Mouse (Mus musculus) heart, embryonic 15.5 days (tissue): Measurements from ENCODE around the gene Myo9a. TPM values are rescaled to one million over a fixed set of nuclear protein-coding genes. Genes with fewer than 3 reads are reported as not detected.
"Not testable (repeated sequence)": the region's sequence is repeated elsewhere in the genome, so short reads cannot be mapped to it uniquely, and the experiment has no call there.

Experiments used
- ATAC-seq: fragments of 200-750 bp; cut with Nextera tagmentation; replicated peaks from 2 replicates; pipeline ENCODE4 v1.8.0; 2017; ENCODE audit warnings: low read depth, moderate TSS enrichment; ENCODE audit not compliant: insufficient number of reproducible peaks, insufficient read depth, low FRiP score
- H3K27ac ChIP-seq: fragments of 300-500 bp; sonication (generic); 2 replicates; pipeline ENCODE4 v1.5.1; 2015; ENCODE audit warnings: mild to moderate bottlenecking, inconsistent platforms
- H3K27me3 ChIP-seq: fragments of 300-500 bp; sonication (generic); 2 replicates; pipeline ENCODE4 v1.6.1; 2015; ENCODE audit warnings: inconsistent platforms
- H3K36me3 ChIP-seq: fragments of 300-500 bp; sonication (generic); 2 replicates; pipeline ENCODE4 v1.6.1; 2015; ENCODE audit warnings: mild to moderate bottlenecking, inconsistent platforms
- H3K4me1 ChIP-seq: fragments of 300-500 bp; sonication (generic); replicated peaks from 2 replicates; pipeline ENCODE4 v1.6.1; 2015; ENCODE audit warnings: inconsistent platforms
- H3K4me2 ChIP-seq: fragments of 300-500 bp; sonication (generic); 2 replicates; pipeline ENCODE4 v1.6.1; 2015; ENCODE audit warnings: inconsistent platforms, mild to moderate bottlenecking, moderate library complexity
- H3K4me3 ChIP-seq: fragments of 300-500 bp; sonication (generic); 2 replicates; pipeline ENCODE4 v1.5.1; 2015; ENCODE audit warnings: mild to moderate bottlenecking, inconsistent platforms
- H3K9ac ChIP-seq: fragments of 300-500 bp; sonication (generic); 2 replicates; pipeline ENCODE4 v1.6.1; 2015; ENCODE audit warnings: mild to moderate bottlenecking, inconsistent platforms
- H3K9me3 ChIP-seq: fragments of 300-500 bp; sonication (generic); replicated peaks from 2 replicates; pipeline ENCODE4 v1.6.1; 2016; ENCODE audit warnings: inconsistent platforms
- WGBS: fragments of 180-500 bp; shearing (Covaris S2); methylation state at CpG from one replicate; pipeline ENCODE4 v1.1.7; 2015; ENCODE audit warnings: mixed read lengths; 5-methylcytosine and 5-hydroxymethylcytosine counted together
- polyA plus RNA-seq: library from polyadenylated mRNA; unstranded; fragments of >200 nt; fragmentation: Nextera tagmentation; extraction: Ambion mirVana; gene quantifications from 2 replicates; pipeline ENCODE4 v1.2.1, GENCODE M21; 2015

Myo9a gene
- polyA plus RNA-seq, 1 experiment from 2014 or later: 7.7 TPM

GRCm38 (mm10) chr9:59951001-59951750 lies 200.5 kb downstream of the Myo9a start:
- no peak for ATAC-seq
- no peaks in the 10 kb centered on the region for H3K27me3 ChIP-seq
- H3K4me2 ChIP-seq: no peak overlapping the region
- H3K27ac ChIP-seq: no peak overlapping the region
- H3K4me1 ChIP-seq: peaks cover 16% of the 10 kb centered on the region
- no peaks in the 10 kb centered on the region for H3K9me3 ChIP-seq
- H3K9ac ChIP-seq: no peak overlapping the region
- whole genome bisulfite sequencing: 85% methylated on average over 9 of the region's 9 CpGs
- no peaks in the 10 kb centered on the region for H3K36me3 ChIP-seq
- H3K4me3 ChIP-seq: no peak overlapping the region

GRCm38 (mm10) chr9:59951943-59952342 lies 201.2 kb downstream of the Myo9a start:
- no peak overlapping the region for H3K9ac ChIP-seq
- H3K4me1 ChIP-seq: peaks cover 19% of the 10 kb centered on the region
- no peak overlapping the region for H3K27ac ChIP-seq
- H3K4me3 ChIP-seq: no peak overlapping the region
- 71% methylated on average over 4 of the region's 4 CpGs for WGBS
- no peaks in the 10 kb centered on the region for H3K36me3 ChIP-seq
- H3K9me3 ChIP-seq: no peaks in the 10 kb centered on the region
- ATAC-seq: no peak
- H3K27me3 ChIP-seq: no peaks in the 10 kb centered on the region
- no peak overlapping the region for H3K4me2 ChIP-seq

DNA sequence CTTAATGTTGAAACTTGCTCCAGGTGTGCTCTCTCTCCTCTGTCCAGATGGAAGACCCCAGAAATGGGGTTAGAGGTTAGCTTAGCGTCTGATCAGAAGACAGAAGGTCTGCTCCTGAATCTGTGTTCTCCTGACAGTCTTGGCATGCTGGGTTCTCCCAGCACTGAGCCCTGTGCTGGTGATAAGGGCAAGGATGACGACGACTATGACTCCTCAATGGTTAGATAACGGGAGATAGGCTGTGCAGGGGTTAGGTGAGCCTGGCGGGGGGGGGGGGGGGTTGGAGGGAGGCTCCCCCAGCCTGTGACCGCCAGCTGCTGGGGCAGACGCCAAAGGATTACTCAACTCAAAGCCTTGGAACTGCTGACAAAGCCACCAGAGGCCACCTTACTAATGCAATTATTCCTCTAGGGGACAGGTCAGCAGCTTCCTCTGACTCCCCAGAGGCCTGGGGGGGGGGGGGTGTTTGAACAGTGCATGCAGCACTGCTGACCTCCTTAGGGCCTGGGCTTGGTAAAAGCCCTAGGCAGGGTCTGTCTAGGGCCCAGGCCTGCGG lies 201.9 kb downstream of the Myo9a start:
- no peaks in the 10 kb centered on the region for H3K36me3 ChIP-seq
- no peak overlapping the region for H3K27ac ChIP-seq
- no peak overlapping the region for H3K4me2 ChIP-seq
- no peak for ATAC-seq
- WGBS: 38% methylated on average over 8 of the region's 8 CpGs
- H3K4me3 ChIP-seq: no peak overlapping the region
- no peak overlapping the region for H3K9ac ChIP-seq
- no peaks in the 10 kb centered on the region for H3K9me3 ChIP-seq
- peaks cover 19% of the 10 kb centered on the region for H3K4me1 ChIP-seq
- H3K27me3 ChIP-seq: no peaks in the 10 kb centered on the region

GRCm38 (mm10) chr9:59953556-59953955 lies 202.9 kb downstream of the Myo9a start:
- no peak overlapping the region for H3K27ac ChIP-seq
- H3K9me3 ChIP-seq: no peaks in the 10 kb centered on the region
- 82% methylated on average over 7 of the region's 7 CpGs for WGBS
- H3K4me2 ChIP-seq: no peak overlapping the region
- no peak overlapping the region for H3K9ac ChIP-seq
- H3K27me3 ChIP-seq: no peaks in the 10 kb centered on the region
- no peak overlapping the region for H3K4me3 ChIP-seq
- peaks cover 19% of the 10 kb centered on the region for H3K4me1 ChIP-seq
- ATAC-seq: no peak
- H3K36me3 ChIP-seq: no peaks in the 10 kb centered on the region

DNA sequence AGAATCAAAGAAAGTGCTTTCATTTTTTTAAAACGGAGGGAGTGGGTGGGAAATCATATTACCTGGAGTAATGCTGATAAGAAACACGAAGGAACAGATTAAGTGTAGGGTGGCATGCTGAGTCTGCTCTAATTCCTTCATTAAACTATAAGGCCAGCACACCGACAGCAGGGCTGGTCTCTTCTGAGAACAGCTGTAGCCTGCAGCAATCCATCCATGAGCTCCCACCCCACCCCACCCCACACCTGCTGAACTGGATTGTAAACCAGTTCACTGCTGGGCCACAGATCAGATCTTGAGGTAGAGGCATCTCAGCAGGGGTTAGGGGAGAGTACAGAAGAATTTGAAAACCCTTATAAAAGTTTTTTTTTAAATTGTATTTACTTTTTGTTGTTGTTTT lies 204.5 kb downstream of the Myo9a start:
- Histone ChIP-seq H3K36me3 (no peaks in the 10 kb centered on the region), H3K9me3 (no peaks in the 10 kb centered on the region), H3K9ac (no peak overlapping the region), H3K4me1 (peaks cover 19% of the 10 kb centered on the region), H3K27ac (peak overlapping the region; percentile 70), H3K4me3 (no peak overlapping the region), H3K4me2 (no peak overlapping the region), H3K27me3 (no peaks in the 10 kb centered on the region)
- no peak for ATAC-seq
- WGBS: 43% methylated on average over 3 of the region's 3 CpGs

DNA sequence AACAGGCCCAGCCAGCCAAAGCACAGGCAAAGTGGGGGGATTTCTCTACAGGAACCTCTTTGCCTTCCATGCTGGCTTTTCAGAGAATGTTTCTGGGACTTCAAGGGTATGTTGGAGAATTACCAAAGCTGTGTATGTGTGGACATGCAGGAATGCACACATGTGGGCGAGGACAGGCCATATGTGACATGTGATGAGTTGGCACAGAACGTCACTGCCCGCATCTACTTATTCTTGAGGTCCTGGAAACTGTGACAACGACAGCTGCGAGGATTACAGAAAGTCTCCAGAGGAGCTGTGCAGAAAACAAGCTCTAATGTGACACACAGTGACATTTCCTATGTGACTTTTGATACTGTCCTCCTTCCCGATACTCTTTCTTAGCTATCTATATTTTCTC lies 205.0 kb downstream of the Myo9a start:
- Histone ChIP-seq H3K9me3 (no peaks in the 10 kb centered on the region), H3K27ac (peak overlapping the region; percentile 70), H3K4me3 (no peak overlapping the region), H3K4me2 (peak overlapping the region; percentile 29; the same call in 1 of the 2 replicates), H3K36me3 (no peaks in the 10 kb centered on the region), H3K9ac (no peak overlapping the region), H3K27me3 (no peaks in the 10 kb centered on the region), H3K4me1 (peaks cover 19% of the 10 kb centered on the region)
- WGBS: 33% methylated on average over 6 of the region's 6 CpGs
- peak; percentile 54 for ATAC-seq

DNA sequence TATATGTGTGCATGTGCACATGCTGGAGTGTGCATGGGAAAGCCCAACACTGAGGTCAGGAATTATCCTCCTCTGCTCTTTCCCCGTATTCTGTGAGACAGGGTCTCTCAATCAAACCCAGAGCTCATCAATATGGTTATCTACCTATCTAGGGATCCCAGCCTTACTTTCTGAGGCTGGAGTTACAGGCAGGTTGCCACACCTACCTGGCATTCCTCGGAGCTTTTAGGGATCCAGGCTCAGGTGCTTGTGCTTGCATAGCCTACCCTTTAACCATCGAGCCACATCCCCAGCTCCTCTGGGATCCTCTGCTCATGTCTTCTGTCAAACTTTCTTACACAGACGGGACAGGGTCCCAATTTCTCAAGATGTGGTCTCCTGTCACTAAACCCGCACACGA lies 205.8 kb downstream of the Myo9a start:
- no peaks in the 10 kb centered on the region for H3K36me3 ChIP-seq
- no peaks in the 10 kb centered on the region for H3K27me3 ChIP-seq
- H3K9ac ChIP-seq: no peak overlapping the region
- 45% methylated on average over 6 of the region's 6 CpGs for WGBS
- no peak overlapping the region for H3K27ac ChIP-seq
- H3K4me2 ChIP-seq: peak overlapping the region; percentile 1; the same call in 1 of the 2 replicates
- H3K4me3 ChIP-seq: no peak overlapping the region
- no peak for ATAC-seq
- H3K9me3 ChIP-seq: no peaks in the 10 kb centered on the region
- H3K4me1 ChIP-seq: peaks cover 19% of the 10 kb centered on the region

DNA sequence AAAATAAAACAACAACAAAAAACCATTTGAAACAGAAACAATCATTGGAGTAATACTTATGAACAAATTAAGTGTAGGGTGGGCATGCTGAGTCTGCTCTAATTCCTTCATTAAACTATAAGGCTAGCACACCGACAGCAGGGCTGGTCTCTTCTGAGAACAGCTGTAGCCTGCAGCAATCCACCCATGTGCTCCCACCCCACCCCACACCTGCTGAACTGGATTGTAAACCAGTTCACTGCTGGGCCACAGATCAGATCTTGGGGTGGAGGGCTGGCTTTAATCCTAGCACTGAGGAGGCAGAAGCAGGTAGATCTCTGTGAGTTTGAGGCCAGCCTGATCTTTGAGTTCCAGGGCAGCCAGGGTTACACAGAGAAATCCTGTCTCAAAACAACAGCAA lies 207.4 kb downstream of the Myo9a start:
- H3K9me3 ChIP-seq, H3K9ac ChIP-seq, H3K36me3 ChIP-seq, H3K27ac ChIP-seq, H3K4me3 ChIP-seq, H3K27me3 ChIP-seq, ATAC-seq, H3K4me2 ChIP-seq: not testable (repeated sequence)
- H3K4me1 ChIP-seq: peaks cover 15% of the 10 kb centered on the region
- 79% methylated on average over 1 of the region's 1 CpGs for WGBS

GRCm38 (mm10) chr9:59959276-59959675 lies 208.6 kb downstream of the Myo9a start:
- H3K27ac ChIP-seq: no peak overlapping the region
- H3K4me2 ChIP-seq: no peak overlapping the region
- peak; percentile 68; the same call in 1 of the 2 replicates for ATAC-seq
- WGBS: 1% methylated on average over 8 of the region's 8 CpGs
- H3K9ac ChIP-seq: no peak overlapping the region
- H3K36me3 ChIP-seq: no peaks in the 10 kb centered on the region
- H3K9me3 ChIP-seq: no peaks in the 10 kb centered on the region
- peaks cover 16% of the 10 kb centered on the region for H3K4me1 ChIP-seq
- H3K4me3 ChIP-seq: no peak overlapping the region
- no peaks in the 10 kb centered on the region for H3K27me3 ChIP-seq

DNA sequence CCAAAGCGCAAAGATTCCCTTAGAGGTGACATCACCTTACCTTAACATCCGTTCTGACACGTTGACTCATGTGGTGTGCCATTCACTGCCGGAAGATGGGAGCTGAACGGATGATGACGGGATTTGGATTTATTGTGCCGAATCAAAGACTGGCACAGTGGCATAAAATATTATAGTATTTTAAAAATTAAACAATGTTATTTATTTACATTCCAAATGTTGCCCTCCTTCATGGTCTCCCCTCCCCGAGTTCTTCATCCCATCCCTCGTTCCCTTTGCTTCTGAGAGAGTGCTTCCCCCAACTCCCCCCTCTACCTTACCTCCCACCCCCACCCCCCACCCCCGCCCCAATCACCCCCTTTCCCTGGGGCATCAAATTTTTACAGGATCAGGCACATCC lies 209.9 kb downstream of the Myo9a start, which contains the start of gene Nr2e3:
TSS of gene Nr2e3 (minus strand) at position 101 of the 400 bp plus-strand sequence.
- no peak within 1 kb of the TSS for H3K27ac ChIP-seq
- no peak within 1 kb of the TSS for H3K9ac ChIP-seq
- WGBS: 86% methylated on average over 10 of the region's 10 CpGs
- H3K36me3 ChIP-seq: no peaks in the 10 kb centered on the region
- no peaks in the 10 kb centered on the region for H3K27me3 ChIP-seq
- H3K9me3 ChIP-seq: no peaks in the 10 kb centered on the region
- no peak for ATAC-seq
- H3K4me3 ChIP-seq: no peak within 1 kb of the TSS
- peaks cover 21% of the 10 kb centered on the region for H3K4me1 ChIP-seq
- H3K4me2 ChIP-seq: no peak within 1 kb of the TSS

GRCm38 (mm10) chr9:59961201-59961955 lies 210.7 kb downstream of the Myo9a start:
- Histone ChIP-seq H3K9ac (no peak overlapping the region), H3K27me3 (no peaks in the 10 kb centered on the region), H3K4me2 (no peak overlapping the region), H3K4me1 (peaks cover 16% of the 10 kb centered on the region), H3K4me3 (no peak overlapping the region), H3K9me3 (no peaks in the 10 kb centered on the region), H3K36me3 (no peaks in the 10 kb centered on the region), H3K27ac (no peak overlapping the region)
- WGBS: 65% methylated on average over 14 of the region's 14 CpGs
- ATAC-seq: no peak
